Mouse (Mus musculus): ENCODE measurements at regions not wholly inside any gene's neighbourhood (a gene's known extent, or its start where the extent isn't known, plus 50 kb on each side); places are given as distances from the start of the nearest gene placed in this dataset.
"Not testable (repeated sequence)": the region's sequence is repeated elsewhere in the genome, so short reads cannot be mapped to it uniquely, and the experiment has no call there.

DNA sequence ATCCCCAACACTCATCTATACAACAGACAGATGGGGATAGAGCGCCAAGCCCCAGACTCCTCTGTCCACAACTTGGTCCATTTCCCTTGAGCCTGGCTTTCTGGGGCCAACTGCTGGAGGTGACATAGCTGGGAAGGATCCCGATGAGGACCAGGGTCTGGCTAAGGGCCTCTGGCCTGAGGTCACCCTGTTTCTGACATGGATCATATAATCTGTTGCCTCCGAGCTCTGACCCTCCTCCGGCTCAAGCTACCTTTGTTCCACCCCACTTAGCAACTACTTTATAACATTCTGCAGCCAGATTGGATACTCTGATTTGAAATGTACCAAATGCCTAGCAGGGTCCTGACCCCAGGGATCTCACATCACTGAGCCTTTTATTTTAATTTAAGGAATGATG is 76.8 kb upstream of the Spata13 start:
- TF ChIP-seq CTCF (IDR thresholded peaks at IDR 0.05; ENCODE audit: borderline replicate concordance, insufficient read depth, low read depth, low read length) (no peak), POLR2A (IDR thresholded peaks at IDR 0.05; ENCODE audit: borderline replicate concordance, insufficient read depth, low read length) (no peak)
- Histone ChIP-seq H3K4me1 (ENCODE audit: control insufficient read depth, insufficient read depth, low read length) (no peaks in the 10 kb centered on the region), H3K4me3 (replicated peaks; ENCODE audit: insufficient read depth, low read depth, low read length) (no peak overlapping the region), H3K27ac (ENCODE audit: insufficient read depth, low read length) (no peak overlapping the region), H3K27me3 (ENCODE audit: control insufficient read depth, insufficient read depth, low read length) (no peaks in the 10 kb centered on the region)
- DNase-seq: no peak
- WGBS: 74% methylated on average over 4 of the region's 4 CpGs

- Histone ChIP-seq H3K4me1 (ENCODE audit: control insufficient read depth, insufficient read depth, low read length) (no peaks in the 10 kb centered on the region), H3K27me3 (ENCODE audit: control insufficient read depth, insufficient read depth, low read length) (no peaks in the 10 kb centered on the region), H3K27ac (ENCODE audit: insufficient read depth, low read length) (no peak overlapping the region), H3K4me3 (replicated peaks; ENCODE audit: insufficient read depth, low read depth, low read length) (no peak overlapping the region)
- TF ChIP-seq POLR2A (IDR thresholded peaks at IDR 0.05; ENCODE audit: borderline replicate concordance, insufficient read depth, low read length) (no peak), CTCF (IDR thresholded peaks at IDR 0.05; ENCODE audit: borderline replicate concordance, insufficient read depth, low read depth, low read length) (no peak)
- DNase-seq: no peak
- 87% methylated on average over 5 of the region's 5 CpGs for WGBS
Measured at GRCm38 (mm10) chr14:60559376-60559775, 74.4 kb upstream of the Spata13 start.

GRCm38 (mm10) chr14:60559826-60560529 is 73.8 kb upstream of the Spata13 start:
- DNase-seq: no peak
- Histone ChIP-seq H3K27ac (ENCODE audit: insufficient read depth, low read length) (no peak overlapping the region), H3K27me3 (ENCODE audit: control insufficient read depth, insufficient read depth, low read length) (no peaks in the 10 kb centered on the region), H3K4me1 (ENCODE audit: control insufficient read depth, insufficient read depth, low read length) (no peaks in the 10 kb centered on the region), H3K4me3 (replicated peaks; ENCODE audit: insufficient read depth, low read depth, low read length) (no peak overlapping the region)
- TF ChIP-seq CTCF (IDR thresholded peaks at IDR 0.05; ENCODE audit: borderline replicate concordance, insufficient read depth, low read depth, low read length) (0 out of 2 replicates have a peak, but pooled peaks have one; percentile 24), POLR2A (IDR thresholded peaks at IDR 0.05; ENCODE audit: borderline replicate concordance, insufficient read depth, low read length) (no peak)
- WGBS: 75% methylated on average over 13 of the region's 13 CpGs

GRCm38 (mm10) chr14:60576281-60576680 is 57.5 kb upstream of the Spata13 start:
- DNase-seq: no peak
- H3K27ac ChIP-seq (ENCODE audit: insufficient read depth, low read length): no peak overlapping the region
- no peak overlapping the region for H3K4me3 ChIP-seq (replicated peaks; ENCODE audit: insufficient read depth, low read depth, low read length)
- H3K4me1 ChIP-seq (ENCODE audit: control insufficient read depth, insufficient read depth, low read length): no peaks in the 10 kb centered on the region
- no peaks in the 10 kb centered on the region for H3K27me3 ChIP-seq (ENCODE audit: control insufficient read depth, insufficient read depth, low read length)
- WGBS: 89% methylated on average over 5 of the region's 5 CpGs
- no peak for TF ChIP-seq CTCF (IDR thresholded peaks at IDR 0.05; ENCODE audit: borderline replicate concordance, insufficient read depth, low read depth, low read length)
- TF ChIP-seq POLR2A (IDR thresholded peaks at IDR 0.05; ENCODE audit: borderline replicate concordance, insufficient read depth, low read length): no peak

DNA sequence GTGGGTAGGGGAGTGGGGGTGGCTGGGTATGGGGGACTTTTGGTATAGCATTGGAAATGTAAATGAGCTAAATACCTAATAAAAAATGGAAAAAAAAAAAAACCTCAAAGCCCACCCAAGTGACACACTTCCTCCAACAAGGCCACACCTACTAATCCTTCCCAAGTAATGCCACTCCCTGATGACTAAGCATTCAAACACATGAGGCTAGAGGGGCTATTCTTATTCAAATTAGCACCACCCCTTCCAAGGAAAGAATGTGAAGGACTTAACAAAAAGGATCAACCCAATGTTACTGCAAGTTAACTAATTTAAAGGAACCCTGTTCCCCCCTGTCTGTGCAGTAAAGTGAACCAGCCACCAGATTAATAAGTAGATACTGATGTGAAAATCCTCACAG is 53.7 kb upstream of the Spata13 start:
- H3K27ac ChIP-seq (ENCODE audit: insufficient read depth, low read length); H3K4me3 ChIP-seq (replicated peaks; ENCODE audit: insufficient read depth, low read depth, low read length); DNase-seq; H3K4me1 ChIP-seq (ENCODE audit: control insufficient read depth, insufficient read depth, low read length); H3K27me3 ChIP-seq (ENCODE audit: control insufficient read depth, insufficient read depth, low read length): not testable (repeated sequence)

All from cerebellum, adult 2 months (tissue).